Mouse (Mus musculus) testis, adult 2 months (tissue): ENCODE results near the gene Ccdc163.

ENCODE experiments used
- CTCF ChIP-seq: fragments of 200-500 bp; IDR thresholded peaks from 2 replicates; pipeline ENCODE4 v1.5.1; 2012; ENCODE audit warnings: low read depth, mild to moderate bottlenecking, inconsistent platforms, low read length, moderate library complexity; ENCODE audit not compliant: control insufficient read depth, insufficient read depth, insufficient replicate concordance
- POLR2A ChIP-seq: fragments of 200-500 bp; IDR thresholded peaks from 2 replicates; pipeline ENCODE4 v1.6.1; 2012; ENCODE audit warnings: low read depth, mild to moderate bottlenecking, inconsistent platforms, low read length, moderate library complexity; ENCODE audit not compliant: control insufficient read depth

- TF ChIP-seq CTCF (no peak), POLR2A (no peak)
Measured at GRCm38 (mm10) chr4:116764001-116764400, 55.7 kb downstream of the Ccdc163 start.
